Mouse (Mus musculus) cortical plate, adult 2 months (tissue): Measurements from ENCODE around the gene Plcb3. TPM values are rescaled to one million over a fixed set of nuclear protein-coding genes. Genes with fewer than 3 reads are reported as not detected.

ENCODE experiments used
- H3K27ac ChIP-seq: fragments of 200-500 bp; 2 replicates; pipeline ENCODE4 v1.5.1; 2012; ENCODE audit warnings: low read length, control low read depth, inconsistent platforms; ENCODE audit not compliant: insufficient read depth
- H3K4me1 ChIP-seq: fragments of 200-500 bp; 2 replicates; pipeline ENCODE4 v1.6.1; 2011; ENCODE audit warnings: low read length; ENCODE audit not compliant: control insufficient read depth, insufficient read depth
- H3K4me3 ChIP-seq: fragments of 200-500 bp; 2 replicates; pipeline ENCODE4 v1.5.1; 2011; ENCODE audit warnings: mild to moderate bottlenecking, low read length, control low read depth; ENCODE audit not compliant: insufficient read depth
- CTCF ChIP-seq: fragments of 200-500 bp; IDR thresholded peaks from 2 replicates; pipeline ENCODE4 v1.5.1; 2011; ENCODE audit warnings: mild to moderate bottlenecking, control low read depth, low read length; ENCODE audit not compliant: insufficient read depth; ENCODE audit errors: extremely low read depth
- POLR2A ChIP-seq: fragments of 200-500 bp; IDR thresholded peaks from 2 replicates; pipeline ENCODE4 v1.6.1; 2011; ENCODE audit warnings: mild to moderate bottlenecking, low read length, control low read depth; ENCODE audit not compliant: insufficient read depth; ENCODE audit errors: extremely low read depth
- polyA plus RNA-seq: library from polyadenylated mRNA; depleted of rRNA; stranded (reverse); fragments of >200 nt; gene quantifications from 2 replicates; pipeline ENCODE4 v1.2.3, GENCODE M21; 2012

Plcb3 gene
- polyA plus RNA-seq, 1 experiment, result 17.4 TPM

DNA sequence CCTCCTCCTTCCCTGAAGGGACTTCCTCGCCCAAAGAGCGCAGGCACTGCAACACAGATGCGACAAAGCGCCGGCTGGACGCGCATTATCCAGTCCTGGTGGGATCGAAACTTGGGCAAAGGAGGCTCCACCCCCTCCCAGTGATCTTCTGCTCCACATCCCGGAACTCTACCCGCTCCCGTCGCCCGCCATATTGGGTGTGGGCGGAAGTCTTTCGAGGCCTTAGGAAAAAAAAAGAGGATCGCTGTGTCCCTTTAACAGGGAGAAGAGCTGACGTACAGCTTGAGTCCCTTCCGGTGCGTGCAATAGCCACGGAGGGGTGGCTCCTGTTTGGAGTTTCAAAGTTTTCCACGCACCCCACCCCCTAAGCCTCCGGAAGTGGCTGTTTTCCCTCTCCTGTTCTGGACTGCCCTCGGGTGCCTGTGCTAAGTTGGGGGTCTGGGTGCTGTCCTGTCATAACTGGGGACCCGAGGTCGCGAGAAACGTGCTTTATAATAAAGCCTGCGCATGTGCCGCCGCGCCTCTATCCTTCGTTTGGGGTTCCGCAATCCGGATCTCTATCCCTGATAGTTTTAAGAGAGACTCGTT lies 24.8 kb downstream of the Plcb3 start:
- peak overlapping the region; percentile 76 for H3K27ac ChIP-seq
- TF ChIP-seq POLR2A (peak; percentile 69), CTCF (no peak)

DNA sequence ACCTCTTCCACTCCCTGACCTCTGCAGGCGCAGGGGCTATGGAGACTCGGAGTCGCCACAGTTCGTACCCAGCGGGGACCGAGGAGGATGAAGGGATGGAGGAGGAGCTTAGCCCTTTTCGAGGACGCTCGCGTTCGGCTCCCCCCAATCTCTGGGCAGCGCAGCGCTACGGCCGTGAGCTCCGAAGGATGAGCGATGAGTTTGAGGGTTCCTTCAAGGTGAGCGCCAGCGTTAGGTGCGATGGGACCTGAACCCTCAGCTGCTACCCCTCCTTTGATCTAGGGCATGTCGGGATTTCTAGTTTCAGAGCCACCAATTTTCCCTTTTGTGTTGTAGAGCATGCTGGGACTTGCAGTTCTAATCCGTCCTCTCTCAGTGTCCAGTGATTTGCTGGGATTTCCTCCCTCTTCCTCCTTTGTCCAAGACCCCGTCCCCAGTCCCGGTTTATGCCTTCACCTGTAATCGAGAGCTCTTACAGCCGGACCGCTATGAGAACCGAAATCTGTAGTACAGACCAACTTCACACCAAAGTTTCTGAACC lies 25.6 kb downstream of the Plcb3 start:
- TF ChIP-seq POLR2A, result peak; percentile 78; the same call in 1 of the 2 replicates
- TF ChIP-seq CTCF, result no peak
- peak overlapping the region; percentile 72 for H3K27ac ChIP-seq
- H3K4me3 ChIP-seq, result peak overlapping the region; percentile 66
- H3K4me1 ChIP-seq, result peaks cover 2% of the 10 kb centered on the region; the same call in 1 of the 2 replicates

More for the DNA sequence above, 24.8 kb downstream of the Plcb3 start:
- Histone ChIP-seq H3K4me1 (peaks cover 2% of the 10 kb centered on the region; the same call in 1 of the 2 replicates), H3K4me3 (peak overlapping the region; percentile 66)

DNA sequence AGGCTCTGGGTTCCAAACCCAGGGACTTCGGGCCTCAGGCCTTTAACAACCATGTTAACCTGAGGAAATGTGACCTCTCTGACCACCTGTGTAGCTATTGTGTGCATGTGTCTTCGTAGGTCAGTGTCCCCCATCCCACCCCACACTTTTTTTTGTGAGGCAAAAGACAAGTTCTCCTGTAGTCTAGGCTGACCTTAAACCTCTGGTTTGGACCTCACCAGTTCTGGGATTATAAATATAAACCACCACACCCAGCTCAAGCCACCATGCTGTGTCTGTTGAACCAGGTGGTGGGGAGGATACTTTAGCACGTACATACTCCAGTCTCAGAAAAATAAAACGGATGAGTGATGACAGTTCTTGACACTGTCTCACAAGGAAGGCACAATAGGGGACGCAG lies 26.3 kb downstream of the Plcb3 start:
- peak overlapping the region; percentile 66; the same call in 1 of the 2 replicates for H3K4me3 ChIP-seq
- H3K4me1 ChIP-seq, result peaks cover 2% of the 10 kb centered on the region; the same call in 1 of the 2 replicates
- no peak overlapping the region for H3K27ac ChIP-seq
- TF ChIP-seq CTCF (no peak), POLR2A (no peak)

DNA sequence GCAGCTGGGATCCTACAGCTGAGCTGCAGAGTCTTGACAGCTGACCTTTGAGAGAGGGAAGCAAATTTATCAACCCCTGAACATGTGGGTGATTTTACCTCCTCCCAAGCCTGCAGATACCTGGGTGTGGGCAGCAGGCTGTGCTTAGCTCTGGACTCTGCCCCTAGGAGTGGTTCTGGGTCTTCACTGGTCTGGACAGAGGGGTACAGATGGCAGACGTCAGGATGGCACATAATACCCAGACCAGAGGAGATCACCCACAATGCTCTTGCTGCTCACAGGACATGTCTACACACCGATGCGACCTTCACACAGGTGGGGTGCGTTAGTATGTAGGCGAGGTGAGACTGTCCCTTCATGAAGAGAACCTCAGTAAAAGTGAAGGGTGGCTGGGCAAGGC lies 26.7 kb downstream of the Plcb3 start:
- Histone ChIP-seq H3K27ac (no peak overlapping the region), H3K4me1 (peaks cover 2% of the 10 kb centered on the region; the same call in 1 of the 2 replicates), H3K4me3 (no peak overlapping the region)
- TF ChIP-seq POLR2A (0 out of 2 replicates have a peak, but pooled peaks have one; percentile 3), CTCF (no peak)

DNA sequence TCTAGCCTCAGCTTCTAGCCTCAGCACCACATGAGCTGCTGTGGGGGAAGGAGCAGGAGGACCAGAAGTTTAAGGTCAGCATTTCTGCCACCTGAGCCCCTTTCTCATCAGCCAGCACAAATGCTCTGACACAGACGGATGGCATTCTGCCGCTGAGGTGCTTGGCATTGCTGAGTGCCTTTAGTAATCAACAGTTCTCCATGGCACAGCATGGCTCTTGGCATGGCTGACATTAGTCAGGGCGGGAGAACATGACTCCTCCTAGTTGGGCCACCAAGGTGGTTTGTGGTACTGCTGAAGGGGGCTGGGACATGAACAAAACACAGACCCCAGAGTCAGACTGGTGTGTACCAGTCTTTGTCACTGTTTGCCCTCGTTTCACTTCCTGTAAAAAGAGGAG lies 28.1 kb downstream of the Plcb3 start:
- Histone ChIP-seq H3K4me1 (peaks cover 2% of the 10 kb centered on the region; the same call in 1 of the 2 replicates), H3K4me3 (no peak overlapping the region), H3K27ac (no peak overlapping the region)
- TF ChIP-seq CTCF (no peak), POLR2A (no peak)

DNA sequence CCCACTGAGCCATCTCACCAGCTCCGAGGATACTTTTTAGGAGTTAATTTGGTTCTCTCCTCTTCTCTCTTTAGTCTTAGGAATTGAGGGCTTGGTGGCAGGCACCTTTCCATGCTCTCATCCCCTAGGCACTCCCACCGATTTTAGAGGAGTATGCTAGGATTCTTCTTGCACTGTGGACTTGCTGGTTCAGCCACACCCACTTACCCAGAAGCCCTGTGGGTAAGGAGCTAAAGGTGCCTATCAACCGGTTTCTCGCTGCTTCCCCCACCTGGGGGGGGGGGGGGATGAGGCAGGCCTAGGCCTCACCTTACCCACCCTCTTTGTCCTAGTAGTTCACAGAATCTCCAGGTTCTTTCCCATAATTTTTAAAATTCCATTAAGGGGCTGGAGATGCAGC lies 28.5 kb downstream of the Plcb3 start:
- Histone ChIP-seq H3K4me1 (peaks cover 2% of the 10 kb centered on the region; the same call in 1 of the 2 replicates), H3K27ac (no peak overlapping the region), H3K4me3 (no peak overlapping the region)
- TF ChIP-seq CTCF (no peak), POLR2A (no peak)

DNA sequence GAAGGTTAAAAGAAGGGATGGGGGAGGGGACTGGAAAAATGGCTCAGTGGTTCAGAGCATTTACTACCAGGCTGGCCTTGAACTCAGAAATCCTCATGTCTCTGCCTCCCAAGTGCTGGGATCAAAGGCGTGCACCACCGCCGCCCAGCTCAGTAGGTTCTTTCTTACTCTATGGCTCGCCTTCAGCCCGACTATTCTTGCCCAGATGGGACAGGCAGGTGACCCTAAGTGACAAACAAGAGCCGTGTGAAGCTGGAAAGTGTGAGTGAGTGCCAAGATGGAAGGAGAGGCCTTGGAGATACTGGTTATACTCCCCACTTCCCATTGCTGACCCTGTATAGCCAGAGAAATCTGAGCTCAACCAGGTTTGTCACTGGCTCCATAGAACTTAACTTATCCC lies 32.6 kb downstream of the Plcb3 start:
- no peak overlapping the region for H3K4me3 ChIP-seq
- no peak overlapping the region for H3K27ac ChIP-seq
- TF ChIP-seq CTCF (no peak), POLR2A (no peak)
- H3K4me1 ChIP-seq, result no peaks in the 10 kb centered on the region

DNA sequence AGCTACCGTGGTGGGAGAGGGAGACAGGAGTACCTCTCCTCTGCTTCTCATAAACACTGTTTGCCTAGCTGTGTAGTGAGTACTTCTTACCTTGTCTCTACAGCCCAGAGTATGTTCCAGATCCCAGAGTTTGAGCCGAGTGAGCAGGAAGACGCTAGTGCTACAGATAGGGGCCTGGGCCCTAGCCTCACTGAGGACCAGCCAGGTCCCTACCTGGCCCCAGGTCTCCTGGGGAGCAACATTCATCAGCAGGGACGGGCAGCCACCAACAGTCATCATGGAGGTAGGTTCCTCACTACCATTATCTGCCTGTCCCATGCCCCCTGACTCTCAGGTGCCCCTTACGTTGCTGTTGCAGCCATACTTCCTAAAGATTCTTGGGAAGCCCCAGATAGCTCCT lies 33.5 kb downstream of the Plcb3 start:
- H3K4me1 ChIP-seq, result no peaks in the 10 kb centered on the region
- peak overlapping the region; percentile 33 for H3K27ac ChIP-seq
- TF ChIP-seq POLR2A, result no peak
- no peak for TF ChIP-seq CTCF
- peak overlapping the region; percentile 96 for H3K4me3 ChIP-seq

DNA sequence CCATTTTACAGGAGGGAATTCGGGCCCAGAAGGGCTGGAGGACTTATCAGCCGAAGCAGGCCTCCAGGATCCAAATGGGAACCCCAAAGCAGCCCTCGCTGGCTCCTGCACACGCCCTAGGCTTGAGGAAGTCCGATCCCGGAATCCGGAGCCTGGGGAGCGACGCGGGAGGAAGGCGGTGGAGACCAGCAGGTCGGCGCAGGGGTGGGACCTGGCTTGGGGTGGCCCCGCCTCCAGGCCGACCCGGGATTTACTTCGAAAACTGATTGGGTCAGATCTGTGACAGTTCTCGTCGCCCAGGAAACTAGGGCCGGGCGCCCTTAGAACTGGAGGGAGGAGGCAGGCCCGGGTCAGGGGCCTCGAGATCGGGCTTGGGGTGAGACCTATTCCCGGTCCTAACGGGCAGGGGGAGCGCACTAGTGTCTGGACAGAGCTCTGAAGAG lies 34.0 kb downstream of the Plcb3 start, which contains the start of gene Gpr137:
Gpr137 (minus strand) TSS at position 232 of the 443 bp plus-strand sequence.
- Histone ChIP-seq H3K27ac (peak within 1 kb of the TSS; percentile 90), H3K4me3 (peak within 1 kb of the TSS; percentile 96), H3K4me1 (no peaks in the 10 kb centered on the region)
- peak; percentile 62; the same call in 1 of the 2 replicates for TF ChIP-seq POLR2A
- no peak for TF ChIP-seq CTCF

DNA sequence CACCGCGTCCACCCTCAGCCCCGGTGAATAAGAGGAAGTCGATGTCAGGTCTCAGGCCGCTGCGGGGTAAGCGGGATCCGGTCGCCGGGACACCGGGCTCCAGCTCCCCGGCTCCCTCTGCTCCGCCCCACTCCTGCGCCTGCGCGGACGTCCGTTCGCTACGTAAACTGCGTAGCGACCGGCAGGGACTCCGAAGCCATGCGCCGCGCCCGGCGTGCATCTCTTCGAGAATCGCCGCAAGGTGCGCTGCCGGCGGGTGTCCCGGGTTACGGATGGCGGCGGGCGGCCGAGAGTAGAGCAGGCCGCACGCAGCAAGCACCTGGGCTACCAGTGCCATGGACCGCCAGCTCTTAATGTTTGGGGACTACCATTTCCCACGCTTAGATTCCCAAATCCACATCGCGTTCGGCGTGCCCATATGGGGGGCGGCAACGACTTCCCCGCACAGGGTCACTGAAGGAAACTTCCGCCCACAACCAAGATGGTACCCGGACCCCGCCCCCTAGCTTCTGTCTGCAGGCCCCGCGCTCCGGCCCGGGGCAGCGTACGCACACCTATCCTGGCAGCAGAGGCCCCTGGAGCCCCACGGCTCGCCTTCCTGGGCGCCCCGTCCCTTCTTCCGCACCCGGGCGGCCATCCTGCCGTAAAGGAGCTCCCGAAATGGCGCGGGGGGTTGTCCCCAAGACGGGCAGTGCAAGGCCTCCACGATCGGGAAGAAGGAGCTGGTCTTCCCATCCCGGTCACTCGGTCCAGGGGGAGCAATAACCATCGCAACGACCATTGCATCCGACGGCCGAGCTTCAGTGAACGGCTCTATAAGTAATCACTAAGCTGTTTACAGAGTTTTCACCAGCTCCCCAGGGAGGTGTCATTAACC lies 34.7 kb downstream of the Plcb3 start, which contains the start of gene Bad:
Bad (plus strand) TSS at position 490 of the 877 bp plus-strand sequence.
- TF ChIP-seq POLR2A (peak; percentile 43; the same call in 1 of the 2 replicates), CTCF (no peak)
- peak within 1 kb of the TSS; percentile 90 for H3K27ac ChIP-seq
- no peaks in the 10 kb centered on the region for H3K4me1 ChIP-seq
- H3K4me3 ChIP-seq, result peak within 1 kb of the TSS; percentile 96
